Mouse (Mus musculus) neural tube, embryonic 14.5 days (tissue): ENCODE data around the gene Sptbn1. TPM values are rescaled to one million over a fixed set of nuclear protein-coding genes. Genes with fewer than 3 reads are reported as not detected.

Experiments
- ATAC-seq: fragments of 200-750 bp; cut with Nextera tagmentation; 2 replicates; pipeline ENCODE4 v1.8.0; 2017; ENCODE audit warnings: low read depth, mild to moderate bottlenecking, moderate TSS enrichment, moderate library complexity
- H3K27ac ChIP-seq: fragments of 300-500 bp; sonication (generic); 2 replicates; pipeline ENCODE4 v1.5.1; 2014; ENCODE audit warnings: low read depth, mild to moderate bottlenecking, control low read depth, low read length, moderate library complexity, mixed read lengths
- H3K27me3 ChIP-seq: fragments of 300-500 bp; sonication (generic); 2 replicates; pipeline ENCODE4 v1.6.1; 2014; ENCODE audit warnings: low read length; ENCODE audit not compliant: control insufficient read depth, insufficient read depth
- H3K36me3 ChIP-seq: fragments of 300-500 bp; sonication (generic); 2 replicates; pipeline ENCODE4 v1.6.1; 2014; ENCODE audit warnings: low read length, mixed read lengths; ENCODE audit not compliant: control insufficient read depth, insufficient read depth
- H3K4me1 ChIP-seq: fragments of 300-500 bp; sonication (generic); 2 replicates; pipeline ENCODE4 v1.6.1; 2014; ENCODE audit warnings: low read length; ENCODE audit not compliant: control insufficient read depth, insufficient read depth
- H3K4me2 ChIP-seq: fragments of 300-500 bp; sonication (generic); 2 replicates; pipeline ENCODE4 v1.6.1; 2014; ENCODE audit warnings: mild to moderate bottlenecking, low read depth, low read length, control low read depth
- H3K4me3 ChIP-seq: fragments of 300-500 bp; sonication (generic); 2 replicates; pipeline ENCODE4 v1.5.1; 2014; ENCODE audit warnings: low read depth, low read length, control low read depth, mixed read lengths
- H3K9ac ChIP-seq: fragments of 300-500 bp; sonication (generic); replicated peaks from 2 replicates; pipeline ENCODE4 v1.6.1; 2014; ENCODE audit warnings: low read depth, mild to moderate bottlenecking, control low read depth, low read length, mixed read lengths
- H3K9me3 ChIP-seq: fragments of 300-500 bp; sonication (generic); 2 replicates; pipeline ENCODE4 v1.6.1; 2016; ENCODE audit warnings: low read length; ENCODE audit not compliant: control insufficient read depth
- WGBS: fragments of 180-500 bp; shearing (Covaris S2); extraction: QIAGEN DNeasy Blood & Tissue Kit; methylation state at CpG from one replicate; pipeline ENCODE4 v1.1.7; 2014; 5-methylcytosine and 5-hydroxymethylcytosine counted together
- polyA plus RNA-seq: library from polyadenylated mRNA; unstranded; fragments of >200 nt; fragmentation: Nextera tagmentation; extraction: Ambion mirVana; gene quantifications from 2 replicates; pipeline ENCODE4 v1.2.1, GENCODE M21; 2014

Sptbn1 gene
- polyA plus RNA-seq, 1 experiment from 2014 or later, result 201 TPM

GRCm38 (mm10) chr11:30147882-30148281, 120.1 kb downstream of the Sptbn1 start:
- H3K27me3 ChIP-seq, result no peaks in the 10 kb centered on the region
- no peak overlapping the region for H3K27ac ChIP-seq
- no peaks in the 10 kb centered on the region for H3K9me3 ChIP-seq
- H3K4me3 ChIP-seq, result no peak overlapping the region
- no peaks in the 10 kb centered on the region for H3K4me1 ChIP-seq
- H3K36me3 ChIP-seq, result peaks cover 57% of the 10 kb centered on the region
- no peak overlapping the region for H3K4me2 ChIP-seq
- no peak overlapping the region for H3K9ac ChIP-seq
- 97% methylated on average over 1 of the region's 1 CpGs for WGBS
- ATAC-seq, result no peak

GRCm38 (mm10) chr11:30143090-30143489, 124.9 kb downstream of the Sptbn1 start:
- no peaks in the 10 kb centered on the region for H3K9me3 ChIP-seq
- no peak overlapping the region for H3K9ac ChIP-seq
- no peak overlapping the region for H3K4me3 ChIP-seq
- H3K4me2 ChIP-seq, result no peak overlapping the region
- no peaks in the 10 kb centered on the region for H3K27me3 ChIP-seq
- 88% methylated on average over 6 of the region's 6 CpGs for whole genome bisulfite sequencing
- H3K4me1 ChIP-seq, result no peaks in the 10 kb centered on the region
- H3K27ac ChIP-seq, result no peak overlapping the region
- ATAC-seq, result no peak
- peaks cover 65% of the 10 kb centered on the region for H3K36me3 ChIP-seq

- ATAC-seq, result no peak
- no peak overlapping the region for H3K27ac ChIP-seq
- peaks cover 79% of the 10 kb centered on the region for H3K36me3 ChIP-seq
- H3K4me1 ChIP-seq, result no peaks in the 10 kb centered on the region
- H3K4me2 ChIP-seq, result no peak overlapping the region
- 89% methylated on average over 17 of the region's 17 CpGs for WGBS
- no peak overlapping the region for H3K4me3 ChIP-seq
- H3K9ac ChIP-seq, result no peak overlapping the region
- no peaks in the 10 kb centered on the region for H3K27me3 ChIP-seq
- H3K9me3 ChIP-seq, result no peaks in the 10 kb centered on the region
Measured at GRCm38 (mm10) chr11:30139165-30139826, 128.7 kb downstream of the Sptbn1 start.

GRCm38 (mm10) chr11:30137081-30137480, 130.9 kb downstream of the Sptbn1 start:
- ATAC-seq, result no peak
- Histone ChIP-seq H3K27ac (no peak overlapping the region), H3K4me2 (no peak overlapping the region), H3K9ac (no peak overlapping the region), H3K4me1 (no peaks in the 10 kb centered on the region), H3K27me3 (no peaks in the 10 kb centered on the region), H3K36me3 (peaks cover 87% of the 10 kb centered on the region), H3K9me3 (no peaks in the 10 kb centered on the region), H3K4me3 (no peak overlapping the region)
- WGBS, result 93% methylated on average over 12 of the region's 12 CpGs

- Histone ChIP-seq H3K4me1 (no peaks in the 10 kb centered on the region), H3K4me3 (no peak overlapping the region), H3K27me3 (no peaks in the 10 kb centered on the region), H3K36me3 (peaks cover 80% of the 10 kb centered on the region), H3K27ac (no peak overlapping the region), H3K9ac (no peak overlapping the region), H3K9me3 (no peaks in the 10 kb centered on the region), H3K4me2 (no peak overlapping the region)
- ATAC-seq, result no peak
- WGBS, result 76% methylated on average over 1 of the region's 1 CpGs
Measured at GRCm38 (mm10) chr11:30134058-30134457, 133.9 kb downstream of the Sptbn1 start.

- Histone ChIP-seq H3K36me3 (peaks cover 81% of the 10 kb centered on the region), H3K4me3 (no peak overlapping the region), H3K9ac (no peak overlapping the region), H3K27ac (no peak overlapping the region), H3K4me1 (no peaks in the 10 kb centered on the region), H3K4me2 (no peak overlapping the region), H3K27me3 (no peaks in the 10 kb centered on the region), H3K9me3 (no peaks in the 10 kb centered on the region)
- WGBS, result 95% methylated on average over 6 of the region's 6 CpGs
- no peak for ATAC-seq
Measured at GRCm38 (mm10) chr11:30132581-30132980, 135.4 kb downstream of the Sptbn1 start.

- ATAC-seq, result no peak
- Histone ChIP-seq H3K27ac (no peak overlapping the region), H3K9ac (no peak overlapping the region), H3K27me3 (no peaks in the 10 kb centered on the region), H3K4me2 (no peak overlapping the region), H3K36me3 (peaks cover 76% of the 10 kb centered on the region), H3K4me3 (no peak overlapping the region), H3K9me3 (no peaks in the 10 kb centered on the region), H3K4me1 (no peaks in the 10 kb centered on the region)
- 76% methylated on average over 4 of the region's 4 CpGs for WGBS
Measured at GRCm38 (mm10) chr11:30131640-30132039, 136.3 kb downstream of the Sptbn1 start.

- H3K36me3 ChIP-seq, result peaks cover 75% of the 10 kb centered on the region
Measured at GRCm38 (mm10) chr11:30129339-30129738, 138.6 kb downstream of the Sptbn1 start.

GRCm38 (mm10) chr11:30126840-30127239, 141.1 kb downstream of the Sptbn1 start:
- Histone ChIP-seq H3K9me3 (no peaks in the 10 kb centered on the region), H3K4me3 (no peak overlapping the region), H3K4me2 (no peak overlapping the region), H3K36me3 (peaks cover 80% of the 10 kb centered on the region), H3K27ac (no peak overlapping the region), H3K4me1 (no peaks in the 10 kb centered on the region), H3K9ac (no peak overlapping the region), H3K27me3 (no peaks in the 10 kb centered on the region)
- 91% methylated on average over 1 of the region's 1 CpGs for WGBS
- ATAC-seq, result no peak

More at GRCm38 (mm10) chr11:30129339-30129738, 138.6 kb downstream of the Sptbn1 start:
- 90% methylated on average over 7 of the region's 7 CpGs for WGBS
- Histone ChIP-seq H3K9ac (no peak overlapping the region), H3K27me3 (no peaks in the 10 kb centered on the region), H3K4me2 (no peak overlapping the region), H3K27ac (no peak overlapping the region), H3K4me1 (no peaks in the 10 kb centered on the region), H3K9me3 (no peaks in the 10 kb centered on the region), H3K4me3 (no peak overlapping the region)
- no peak for ATAC-seq
